Mouse (Mus musculus) left cerebral cortex, postnatal 36 days (tissue): Measurements from ENCODE around the gene 3110021N24Rik. TPM values are rescaled to one million over a fixed set of nuclear protein-coding genes. Genes with fewer than 3 reads are reported as not detected.
A peak's percentile ranks its signal among the peaks of the same experiment; 100 is the strongest.
"Not testable (repeated sequence)": the region's sequence is repeated elsewhere in the genome, so short reads cannot be mapped to it uniquely, and the experiment has no call there.

Source experiments
- DNase-seq, 2 experiments: peaks; one replicate each; pipeline ENCODE4 v3.0.0; 2021 to 2022; ENCODE audit warnings: low spot score in 2 of 2, mixed read lengths in 1 of 2
- intact Hi-C: fragments of 180-260 bp; cut with DNase I; formaldehyde crosslinking; loops from one replicate; pipeline ENCODE4 v1.15.1; 2025
- total RNA-seq, 2 experiments: library from RNA; stranded (reverse); gene quantifications; 2 replicates each; pipeline ENCODE4 v1.2.3; 2021

The 3110021N24Rik gene
- total RNA-seq, result 1 to 10 TPM; 1.3 to 1.7 TPM

DNA sequence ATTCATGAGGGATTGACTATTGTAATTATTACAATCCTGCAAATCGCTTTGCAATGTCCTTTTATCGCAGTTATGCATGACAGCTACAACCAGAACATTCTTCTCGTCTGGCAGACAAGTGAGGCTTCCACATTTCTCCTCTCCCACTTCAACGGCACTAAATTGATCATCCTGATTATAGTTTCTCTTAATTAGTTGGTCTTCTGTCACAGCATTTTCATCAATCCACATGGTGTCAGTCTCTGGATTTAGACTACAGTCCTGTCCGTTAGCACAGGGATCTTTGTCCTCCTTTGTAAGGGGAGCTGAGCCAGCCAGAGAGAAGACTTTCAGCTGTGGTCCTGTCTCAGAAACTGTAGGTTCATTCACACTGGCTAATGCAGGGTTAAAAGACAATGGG is at the start of gene 3110021N24Rik:
TSS of gene 3110021N24Rik (plus strand) at position 301 of the 400 bp plus-strand sequence.
- no peak for DNase-seq
- intact Hi-C loops, result no loop called here

DNA sequence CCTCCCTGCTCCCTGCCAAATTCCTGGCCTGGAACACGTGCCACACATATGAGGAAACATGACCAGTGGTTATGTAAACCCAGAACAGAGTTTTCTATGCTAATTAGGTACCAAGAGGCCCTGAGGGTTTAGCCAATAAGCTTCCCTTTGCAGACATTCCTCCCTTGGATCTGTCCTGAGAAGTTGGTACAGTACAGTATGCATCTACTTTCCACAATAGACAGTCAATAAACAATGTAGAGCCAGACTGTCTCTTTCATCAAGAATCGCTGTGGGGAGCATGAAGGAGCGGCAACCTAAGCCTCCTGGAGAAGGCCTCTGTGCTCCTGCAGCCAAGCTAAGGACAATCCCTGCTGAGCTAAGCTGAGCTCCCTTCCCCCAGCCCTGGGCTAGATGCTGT is 33.3 kb upstream of the 3110021N24Rik start:
- DNase-seq, result no peak
- intact Hi-C loops, result no loop called here

DNA sequence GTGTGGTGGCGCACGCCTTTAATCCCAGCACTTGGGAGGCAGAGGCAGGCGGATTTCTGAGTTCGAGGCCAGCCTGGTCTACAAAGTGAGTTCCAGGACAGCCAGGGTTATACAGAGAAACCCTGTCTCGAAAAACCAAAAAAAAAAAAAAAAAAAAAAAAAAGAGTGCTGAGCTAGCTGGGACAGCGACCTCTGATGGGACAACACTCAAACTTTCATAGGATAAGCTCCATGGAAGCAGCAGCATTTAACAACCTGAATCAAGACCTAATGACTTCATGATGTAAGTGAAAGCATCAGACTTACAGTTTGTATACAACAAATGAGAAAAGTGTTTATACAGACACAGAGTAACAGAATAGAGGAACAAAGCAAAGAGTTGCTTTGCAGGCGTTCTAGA is 32.4 kb upstream of the 3110021N24Rik start:
- DNase-seq, intact Hi-C loops: not testable (repeated sequence)

DNA sequence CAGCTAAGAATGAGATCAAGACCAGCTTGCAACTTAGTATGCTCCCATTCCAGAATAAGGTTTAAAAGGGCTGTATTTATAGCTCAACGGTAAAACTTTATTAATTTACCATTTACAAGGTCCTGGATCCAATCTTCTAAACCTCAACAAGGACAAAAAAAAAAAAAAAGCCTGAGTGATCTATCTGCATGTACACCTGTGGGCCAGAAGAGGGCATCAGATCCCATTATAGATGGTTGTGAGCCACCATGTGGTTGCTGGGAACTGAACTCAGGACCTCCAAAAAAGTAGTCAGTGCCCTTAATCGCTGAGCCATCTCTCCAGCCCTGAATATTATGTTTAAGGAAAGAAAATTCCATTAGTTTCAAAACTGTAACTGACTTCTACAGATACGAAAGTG is 29.0 kb upstream of the 3110021N24Rik start:
- no peak for DNase-seq
- intact Hi-C loops, result no loop called here

DNA sequence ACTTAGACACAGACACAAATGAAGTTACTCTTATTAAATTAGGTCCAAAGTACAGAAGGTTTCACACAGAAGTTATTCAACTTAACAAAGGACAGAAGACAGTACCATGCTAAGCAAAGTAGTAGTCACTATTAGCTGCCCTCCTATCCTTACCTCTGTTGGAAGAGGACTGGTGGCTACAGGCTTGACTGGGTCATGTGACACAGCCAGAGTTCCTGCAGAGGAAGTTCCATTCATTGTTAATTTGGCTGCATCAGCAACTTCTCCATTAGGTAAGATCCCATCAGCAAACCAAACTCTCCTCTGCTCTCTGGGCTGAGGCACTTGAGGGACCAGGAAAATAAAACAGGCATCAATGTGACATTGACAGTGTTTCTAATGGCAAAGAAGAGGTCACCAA is 28.0 kb upstream of the 3110021N24Rik start:
- DNase-seq, result no peak
- intact Hi-C loops, result no loop called here

DNA sequence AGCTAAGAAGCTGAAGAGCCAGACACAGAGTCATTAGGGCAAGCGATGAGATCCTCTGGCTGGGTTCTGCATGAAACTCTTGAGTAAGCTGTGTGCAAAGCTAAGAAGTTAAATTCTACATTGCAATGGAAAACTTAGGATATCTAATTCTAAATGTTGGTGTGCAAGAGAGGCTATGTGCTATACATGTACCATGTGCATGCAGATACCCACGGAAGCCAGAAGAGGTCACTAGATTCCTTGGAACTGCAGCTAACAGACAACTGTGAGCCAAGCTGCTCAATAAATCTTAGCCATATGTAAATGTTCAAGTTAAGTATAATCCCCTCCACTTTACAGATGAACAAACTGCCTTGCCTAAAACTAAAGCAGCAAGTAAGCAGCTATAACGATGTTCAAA is 22.5 kb upstream of the 3110021N24Rik start:
- intact Hi-C loops, result no loop called here
- no peak for DNase-seq

DNA sequence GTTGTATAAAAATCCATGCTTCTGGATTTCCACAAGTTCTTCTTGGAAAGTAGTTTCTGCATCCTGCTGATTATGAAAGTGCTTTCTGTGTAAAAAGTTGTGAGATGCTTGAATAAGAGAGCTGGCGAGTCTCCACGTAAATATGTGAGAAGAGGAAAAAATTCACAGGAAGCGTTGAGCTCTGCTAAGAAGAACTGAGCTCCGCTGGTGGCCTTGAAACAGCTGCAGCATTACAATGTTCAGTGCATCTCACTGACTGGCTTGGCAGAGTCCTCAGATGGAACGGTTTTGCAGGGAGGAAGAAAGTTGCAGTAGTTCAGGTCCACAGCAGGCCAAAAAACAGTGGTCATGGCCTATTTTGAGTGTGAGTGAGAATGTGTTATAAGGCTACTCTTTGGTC is 11.2 kb upstream of the 3110021N24Rik start:
- DNase-seq, result no peak
- intact Hi-C loops, result no loop called here

DNA sequence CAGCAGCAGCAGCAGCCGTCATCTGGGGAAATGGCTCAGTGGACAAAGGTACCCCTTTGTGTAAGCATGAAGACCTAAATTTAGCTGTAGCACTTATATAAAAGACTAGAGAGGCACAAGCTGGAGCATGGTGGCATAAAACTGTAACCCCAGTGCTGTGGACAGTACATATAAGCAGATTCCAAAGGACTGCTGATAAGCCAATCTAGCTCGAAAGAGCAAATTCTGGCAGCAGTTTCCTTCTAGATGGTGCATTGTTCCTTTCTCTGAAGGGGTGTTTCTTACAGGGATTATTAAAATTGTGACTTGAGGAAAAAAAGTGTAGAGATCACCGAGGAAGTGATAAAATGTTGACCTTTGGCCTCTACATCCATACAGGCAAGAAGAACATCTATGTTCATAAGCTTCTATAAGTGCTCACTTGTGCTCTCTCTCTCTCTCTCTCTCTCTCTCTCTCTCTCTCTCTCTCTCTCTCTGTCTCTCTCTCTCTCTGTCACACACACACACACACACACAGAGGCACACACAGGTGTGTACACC is 1.9 kb downstream of the 3110021N24Rik start:
- intact Hi-C loops, result no loop called here
- DNase-seq, result no peak

DNA sequence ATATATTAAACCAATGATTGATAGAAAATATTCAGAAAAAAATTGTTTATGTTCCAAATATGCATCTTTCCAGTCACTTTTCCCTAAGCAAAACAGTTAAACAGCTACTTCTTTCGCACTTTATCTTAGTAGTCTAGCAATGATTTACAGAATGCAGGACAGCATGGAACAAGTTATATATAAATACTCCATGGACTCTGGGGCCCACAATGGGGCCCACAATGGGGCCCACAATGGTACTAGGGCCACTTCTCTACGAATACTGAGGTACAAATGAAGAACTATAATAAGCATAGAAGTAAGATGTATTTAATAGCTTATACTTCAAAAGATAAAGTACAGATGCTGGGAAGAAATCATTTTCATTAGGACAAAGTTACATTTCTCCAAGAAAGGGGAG is 4.7 kb downstream of the 3110021N24Rik start:
- intact Hi-C loops, result no loop called here
- DNase-seq, result no peak

DNA sequence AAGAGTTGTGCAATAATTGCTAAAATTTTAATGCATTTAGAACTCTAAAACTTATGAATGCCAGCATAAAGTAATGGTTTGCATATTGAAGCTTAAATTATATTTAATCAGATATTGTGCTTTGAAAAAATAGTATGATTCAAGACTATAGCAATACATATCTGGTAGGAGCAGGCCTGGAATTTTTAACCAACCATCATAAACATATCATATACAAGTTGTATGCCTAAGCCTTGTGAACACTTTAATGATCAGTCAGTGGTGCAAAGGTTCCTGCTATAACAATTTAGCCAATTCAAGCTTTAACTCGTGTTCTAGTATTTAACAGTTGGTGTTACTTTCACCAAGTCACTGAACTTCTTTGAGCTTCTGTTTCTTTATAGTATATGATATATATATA is 11.0 kb downstream of the 3110021N24Rik start:
- no peak for DNase-seq
- intact Hi-C loops, result no loop called here

DNA sequence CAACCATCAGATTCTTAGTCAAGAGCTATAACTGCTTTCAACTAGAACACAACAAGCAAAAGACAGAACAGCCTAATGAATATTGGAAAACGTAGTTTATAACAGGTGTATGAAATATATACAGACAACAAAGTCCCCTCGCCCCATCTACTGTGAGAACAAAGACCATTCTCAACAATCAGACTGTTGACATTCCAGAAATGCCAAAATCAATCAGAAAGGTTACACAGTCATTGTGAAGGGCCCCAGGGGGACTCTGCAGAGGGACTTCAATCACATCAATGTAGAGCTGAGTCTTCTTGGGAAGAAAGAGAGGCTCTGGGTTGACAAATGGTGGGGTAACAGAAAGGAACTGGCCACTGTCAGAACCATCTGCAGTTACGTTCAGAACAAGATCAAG is 12.1 kb downstream of the 3110021N24Rik start:
- intact Hi-C loops, result no loop called here
- DNase-seq, result no peak

DNA sequence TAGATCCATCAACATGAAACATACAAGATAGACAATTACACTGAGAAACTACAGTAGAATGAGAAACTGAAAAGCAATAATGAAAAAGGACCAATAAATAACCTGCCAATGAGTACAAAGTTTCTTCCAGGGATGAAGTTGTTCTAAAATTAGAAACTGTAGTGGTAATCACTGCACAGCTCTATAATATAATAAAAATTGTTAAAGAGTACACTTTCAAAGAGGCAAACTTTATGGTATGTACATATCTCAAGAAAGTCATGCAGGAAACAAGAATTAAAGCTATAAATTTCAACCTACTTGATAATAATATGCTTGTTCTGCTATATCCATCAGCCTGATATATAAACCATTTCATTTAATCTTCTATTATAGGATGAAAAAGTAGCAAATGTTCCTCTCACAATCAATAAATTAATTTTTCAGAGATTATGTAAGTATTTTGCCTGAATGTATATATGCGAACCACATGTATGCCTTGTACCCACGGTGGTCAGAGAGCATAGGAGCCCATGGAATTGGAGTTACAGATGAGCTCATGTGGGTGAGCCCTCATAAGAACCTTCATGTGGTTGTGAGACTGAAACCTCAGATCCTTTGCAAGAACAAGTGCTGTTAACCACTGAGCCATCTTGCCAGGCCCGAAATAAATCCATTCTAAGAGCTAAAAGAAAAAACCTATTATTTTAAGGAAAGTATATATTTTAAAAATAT is 26.9 kb downstream of the 3110021N24Rik start:
- intact Hi-C loops, result no loop called here
- DNase-seq, result no peak

DNA sequence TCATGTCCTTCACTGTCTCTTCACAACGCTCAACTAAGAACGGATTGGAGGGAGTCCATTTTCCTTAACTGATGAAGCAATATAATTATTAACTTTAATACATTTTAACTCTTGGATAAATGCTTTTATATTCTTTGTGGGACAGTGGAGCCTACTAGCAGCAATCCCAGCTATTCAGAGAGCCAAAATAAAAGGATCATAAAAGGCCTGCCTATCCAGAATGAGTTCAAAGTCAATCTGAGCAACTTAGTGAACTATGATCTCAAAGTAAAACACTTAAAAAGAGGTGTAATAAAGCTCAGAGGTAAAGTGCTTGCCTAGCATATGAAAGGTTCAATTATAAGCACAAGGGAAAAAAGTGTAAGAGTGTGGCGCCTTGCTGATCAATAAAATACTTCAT is 40.1 kb downstream of the 3110021N24Rik start:
- intact Hi-C loops, result no loop called here

DNA sequence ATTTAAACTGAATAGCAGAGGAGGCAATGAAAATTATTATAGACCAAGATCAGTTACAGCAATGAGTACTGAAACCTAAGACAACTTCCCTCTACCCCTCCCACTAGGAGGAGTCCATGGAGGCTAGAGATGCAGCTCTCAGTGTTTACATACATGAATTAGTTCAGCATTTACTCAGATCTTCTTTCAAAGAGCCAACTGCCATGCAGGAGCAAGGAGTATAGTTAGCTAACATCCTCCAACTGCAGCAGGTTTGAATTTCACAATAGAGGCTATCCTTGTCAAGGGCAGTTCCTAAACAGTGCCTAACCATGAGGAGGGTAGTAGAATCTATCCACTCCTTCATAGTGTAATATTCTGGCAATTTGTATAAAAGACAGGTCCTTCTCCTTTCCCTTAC is 49.1 kb downstream of the 3110021N24Rik start:
- no peak for DNase-seq
- intact Hi-C loops, result no loop called here

More for the DNA sequence above, 40.1 kb downstream of the 3110021N24Rik start:
- no peak for DNase-seq

DNA sequence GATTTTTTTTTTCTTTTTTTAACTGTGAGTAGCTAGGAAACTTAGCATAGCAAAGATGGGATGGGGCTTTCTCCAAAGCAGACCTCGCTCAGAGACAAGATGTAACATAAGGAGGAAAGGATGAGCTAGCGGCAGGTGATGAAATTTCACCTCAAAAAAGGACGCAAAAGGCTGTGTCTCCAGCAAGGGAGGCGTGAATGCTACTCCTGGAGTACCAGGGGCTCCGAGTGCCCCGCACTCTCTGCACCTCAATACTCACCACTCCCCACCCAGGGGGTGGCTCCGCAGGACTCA is 60.3 kb downstream of the 3110021N24Rik start:
- no peak for DNase-seq
- intact Hi-C loops, result loop anchor here (2.0 kb wide), 1 partner anchor 53 kb away; the partner anchor contains the start of gene Btf3l4

DNA sequence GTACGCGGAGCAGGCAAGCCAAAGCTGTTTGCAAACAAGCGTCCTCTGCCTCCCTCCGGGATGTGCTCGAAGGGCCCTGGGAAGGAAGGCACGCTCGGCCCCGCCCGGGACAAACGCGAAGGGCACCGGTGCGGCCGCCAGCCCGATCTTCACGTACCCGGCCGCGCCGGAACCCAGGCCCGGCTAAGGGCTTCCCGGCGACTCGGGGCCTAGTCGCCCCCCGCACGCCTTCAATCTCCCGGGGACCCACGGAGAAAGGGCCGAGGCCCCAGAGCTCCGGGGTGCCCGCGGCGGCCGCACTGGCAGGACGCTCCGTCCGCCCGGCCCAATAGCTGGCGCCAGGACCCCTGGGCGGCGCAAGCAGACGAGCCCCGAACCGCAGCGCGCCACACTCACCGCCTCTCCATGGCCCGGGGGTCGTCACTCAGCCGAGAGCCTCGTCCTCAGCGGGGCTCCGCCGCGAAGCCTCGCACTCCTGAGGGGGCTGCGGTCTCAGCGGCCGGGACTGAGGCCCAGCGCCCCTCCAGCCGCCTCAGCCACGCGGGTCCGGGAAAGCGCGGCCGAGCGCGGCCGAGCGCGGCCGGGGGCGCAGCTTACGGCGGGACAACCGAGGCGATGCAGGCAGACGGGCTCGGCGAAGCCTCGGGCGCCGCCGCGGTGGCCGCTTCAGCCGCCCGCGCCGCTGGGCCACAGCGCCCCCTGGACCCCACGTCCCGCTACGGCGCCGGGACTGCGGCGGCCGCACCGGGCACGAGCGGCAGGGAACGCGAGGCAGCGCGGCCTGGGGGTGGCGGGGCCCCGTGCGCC is 60.8 kb downstream of the 3110021N24Rik start, which contains the start of gene Zfyve9:
TSS of gene Zfyve9 (minus strand) at position 742 of the 807 bp plus-strand sequence.
- intact Hi-C loops, result loop anchor here (2.0 kb wide), 1 partner anchor 53 kb away; the partner anchor contains the start of gene Btf3l4
- peak; percentile 78 to 89 for DNase-seq

DNA sequence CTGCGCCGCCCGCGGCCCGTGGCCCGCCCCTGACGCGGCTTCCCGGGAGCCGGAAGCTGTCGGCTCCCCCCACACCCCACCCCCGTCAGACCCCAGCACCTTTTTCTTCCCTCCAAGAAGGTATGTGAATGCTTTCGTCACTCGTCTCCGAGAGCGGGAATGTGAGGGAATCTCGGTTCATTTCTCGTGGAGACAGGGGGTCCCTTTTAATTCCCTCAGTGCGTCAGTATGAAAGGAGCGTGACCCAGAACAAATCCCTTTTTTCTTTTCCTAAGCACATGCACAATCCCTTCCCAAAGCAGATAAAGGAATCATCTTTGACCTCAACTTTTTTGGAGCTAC is 61.4 kb downstream of the 3110021N24Rik start:
- intact Hi-C loops, result loop anchor here (2.0 kb wide), 1 partner anchor 52 kb away; the partner anchor contains the start of gene Btf3l4
- no peak for DNase-seq

DNA sequence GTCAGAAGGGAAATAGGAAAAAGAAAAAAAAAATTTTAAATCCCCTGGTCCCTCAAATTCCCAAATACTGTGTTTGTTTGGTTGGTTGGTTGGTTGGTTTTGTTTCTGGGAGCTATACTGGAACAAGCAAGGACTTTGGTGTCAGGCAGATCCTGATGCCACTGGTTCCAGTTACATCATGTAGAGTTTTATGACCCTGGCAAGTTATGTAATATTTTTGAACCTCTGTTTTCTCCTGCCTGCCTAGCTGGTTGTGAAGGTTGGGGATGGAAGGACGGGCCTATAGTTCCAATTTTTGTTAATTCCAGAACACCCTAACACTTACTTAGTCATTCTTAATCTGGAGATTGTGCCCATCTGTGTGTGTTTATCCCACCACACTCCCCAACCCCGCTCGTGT is 62.1 kb downstream of the 3110021N24Rik start:
- peak; percentile 11 to 17 for DNase-seq
- intact Hi-C loops, result loop anchor here (2.0 kb wide), 1 partner anchor 51 kb away; the partner anchor contains the start of gene Btf3l4

DNA sequence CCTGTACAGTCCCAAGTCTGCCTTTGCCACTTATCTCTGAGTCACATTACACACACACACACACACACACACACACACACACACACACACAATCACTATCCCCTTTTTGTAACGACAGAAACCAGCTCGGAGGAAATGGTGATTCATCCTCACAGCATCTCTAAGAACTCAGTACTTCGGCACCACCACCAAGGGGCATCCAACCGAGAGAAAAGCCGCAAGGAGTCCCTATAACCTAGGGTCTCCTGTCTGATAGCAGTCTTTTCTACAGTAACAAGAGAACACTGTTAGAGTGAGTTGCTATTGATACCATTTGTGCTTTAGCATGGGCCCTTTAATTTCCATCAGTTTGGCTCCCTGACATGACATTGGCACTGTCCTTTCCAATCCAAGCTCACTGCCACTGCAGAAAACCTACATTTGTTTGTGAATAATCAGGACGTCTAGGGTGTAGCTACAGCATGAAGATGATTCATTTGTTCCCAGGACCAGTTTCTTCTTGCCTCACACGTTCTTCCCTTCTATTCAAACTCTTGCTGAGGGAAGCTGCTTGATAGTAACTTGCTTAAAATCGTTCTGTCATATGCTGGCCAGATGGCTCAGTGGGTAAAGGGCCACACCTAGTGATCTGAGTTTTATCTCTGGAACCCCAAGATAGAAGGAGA is 63.1 kb downstream of the 3110021N24Rik start:
- DNase-seq, result peak; percentile 39 to 41
- intact Hi-C loops, result no loop called here

DNA sequence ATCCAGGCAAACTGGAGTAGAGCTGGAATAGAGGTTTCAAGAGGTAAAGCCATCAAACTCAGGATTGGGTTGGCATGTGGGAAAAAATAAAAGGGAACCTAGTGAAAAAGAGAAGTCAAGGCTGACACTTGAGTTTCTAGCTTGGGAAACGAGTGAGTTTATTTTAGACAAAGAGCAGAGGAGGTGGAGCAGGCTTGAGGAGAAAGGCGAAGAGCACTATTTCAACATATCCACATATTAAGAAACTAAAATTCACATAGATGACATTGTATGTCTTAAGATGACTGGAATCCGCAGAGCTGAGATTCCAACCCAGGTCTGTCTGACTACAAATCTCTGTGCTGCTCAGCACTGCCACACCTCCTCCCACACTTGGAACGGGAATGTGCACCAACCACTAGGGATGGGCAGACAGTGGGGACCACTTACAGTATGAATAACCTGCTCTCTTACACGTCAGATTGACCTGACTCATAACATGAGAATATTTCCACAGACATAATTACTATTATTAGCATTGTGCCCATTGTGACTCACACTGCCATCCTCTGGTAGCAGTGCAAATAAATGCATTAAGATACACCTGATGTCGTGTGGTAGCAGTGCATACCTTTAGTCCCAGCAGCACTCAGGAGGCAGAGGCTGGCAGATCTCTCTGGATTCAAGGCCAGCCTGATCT is 69.9 kb downstream of the 3110021N24Rik start:
- intact Hi-C loops, result no loop called here
- DNase-seq, result no peak
